Mouse (Mus musculus) skeletal muscle tissue, adult 2 months (tissue): ENCODE data around the gene Hnrnpm.
"Not testable (repeated sequence)": the region's sequence is repeated elsewhere in the genome, so short reads cannot be mapped to it uniquely, and the experiment has no call there.

Source experiments
- DNase-seq: peaks from one replicate; pipeline ENCODE4 v3.0.0-alpha.2; 2012; ENCODE audit warnings: low read depth, low spot score

Gene Hnrnpm

DNA sequence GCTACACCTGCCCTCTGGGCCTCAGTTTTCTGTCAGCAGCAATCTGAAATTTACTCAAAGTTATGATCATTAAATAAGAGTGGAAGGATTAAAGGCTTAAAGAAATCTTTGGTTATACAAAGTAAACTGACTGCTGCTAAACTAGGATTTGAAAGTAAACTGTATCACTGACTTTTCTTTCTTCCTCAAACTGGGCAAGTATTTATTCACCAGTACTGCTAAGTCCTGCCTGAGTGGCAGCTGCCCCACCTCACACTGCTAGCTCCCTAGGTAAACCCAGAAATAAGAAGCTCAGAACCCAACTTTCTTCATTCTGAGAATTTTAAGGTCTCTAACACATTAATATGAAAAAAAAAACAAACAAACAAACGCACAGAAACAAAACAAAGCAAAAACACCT, 12.8 kb downstream of the Hnrnpm start:
- DNase-seq: no peak

GRCm38 (mm10) chr17:33669681-33670080, 17.0 kb downstream of the Hnrnpm start:
- no peak for DNase-seq

GRCm38 (mm10) chr17:33666813-33667212, 19.8 kb downstream of the Hnrnpm start:
- DNase-seq: no peak

- DNase-seq: no peak
Measured at GRCm38 (mm10) chr17:33649781-33650475, 36.7 kb downstream of the Hnrnpm start.

- DNase-seq: no peak
Measured at GRCm38 (mm10) chr17:33645073-33645472, 41.6 kb downstream of the Hnrnpm start.

GRCm38 (mm10) chr17:33644068-33644467, 42.6 kb downstream of the Hnrnpm start:
- DNase-seq: no peak

GRCm38 (mm10) chr17:33639743-33640142, 46.9 kb downstream of the Hnrnpm start:
- no peak for DNase-seq

- DNase-seq: no peak
Measured at GRCm38 (mm10) chr17:33637516-33638276, 49.0 kb downstream of the Hnrnpm start, which contains the start of gene Pram1. Pram1 (plus strand) TSS chr17:33638056.

DNA sequence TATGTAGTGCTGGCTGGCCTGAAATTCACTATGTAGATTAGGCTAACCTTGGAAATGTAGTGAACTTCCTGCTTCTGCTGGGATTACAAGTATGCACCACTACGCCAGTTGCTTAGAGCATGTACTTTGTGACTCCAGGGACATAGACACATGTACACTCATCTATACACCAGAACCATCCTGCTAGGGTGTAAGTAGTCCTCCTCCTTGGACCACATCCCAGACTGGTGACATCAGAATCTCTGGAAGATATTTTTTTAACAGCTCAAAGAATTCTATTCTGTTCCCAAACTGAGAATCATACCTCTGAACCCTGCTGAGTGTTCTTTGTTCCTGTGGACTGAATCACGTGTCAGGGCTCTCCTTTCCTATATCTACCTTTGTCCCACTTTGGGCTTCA, 49.6 kb downstream of the Hnrnpm start:
- no peak for DNase-seq

DNA sequence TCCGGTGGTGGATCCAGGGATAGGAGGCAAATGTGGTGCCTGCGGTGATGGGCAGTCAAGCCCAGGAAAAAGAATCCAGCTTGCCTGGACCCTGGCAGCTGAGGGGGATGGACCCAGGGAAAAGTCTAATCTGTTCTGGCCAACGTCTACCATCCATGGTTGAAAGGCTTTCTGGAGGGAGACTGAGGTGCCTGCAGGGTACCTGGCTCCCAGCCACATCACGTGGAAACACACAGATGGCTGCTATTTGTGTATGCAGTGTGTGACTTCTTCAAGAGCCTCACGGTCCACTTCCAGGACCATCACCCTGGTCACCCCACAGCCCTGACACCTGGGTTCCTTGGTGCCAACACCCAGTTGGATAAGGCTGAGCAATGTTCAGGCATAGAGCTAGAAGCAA, 54.9 kb downstream of the Hnrnpm start:
- DNase-seq: no peak

- no peak for DNase-seq
Measured at GRCm38 (mm10) chr17:33631236-33631635, 55.4 kb downstream of the Hnrnpm start.

DNA sequence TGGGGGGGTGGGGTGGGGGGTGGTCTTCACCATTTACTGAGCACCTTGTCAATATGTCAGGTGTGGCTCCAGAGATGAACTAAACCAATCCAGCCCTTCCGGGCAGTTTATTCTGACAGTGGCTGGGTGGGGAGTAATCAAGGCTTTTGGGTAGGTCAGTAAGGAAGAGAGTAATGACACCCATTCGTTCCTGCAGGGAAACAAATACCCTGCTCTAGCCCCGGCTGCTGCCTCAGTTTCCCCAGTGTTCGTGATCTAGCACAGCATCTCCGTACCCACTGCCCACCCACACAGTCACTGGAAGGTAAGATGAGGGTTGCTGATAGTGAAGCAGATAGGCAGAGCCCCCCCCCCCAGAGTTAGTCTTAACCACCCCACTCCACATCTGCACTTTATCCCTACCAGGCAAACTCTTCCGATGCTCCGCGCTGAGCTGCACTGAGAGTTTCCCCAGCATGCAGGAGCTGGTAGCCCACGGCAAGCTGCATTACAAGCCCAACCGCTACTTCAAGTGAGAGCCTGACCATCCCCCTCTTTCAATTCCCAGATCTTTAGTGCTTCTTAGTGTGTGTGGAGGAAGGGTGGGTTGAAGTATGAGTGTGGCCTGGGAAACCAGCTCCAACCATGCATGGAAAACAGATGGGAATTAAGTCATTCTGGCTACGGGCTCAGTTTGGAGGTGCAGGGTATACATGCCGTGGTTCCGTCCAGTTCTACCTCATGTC, 56.3 kb downstream of the Hnrnpm start:
- DNase-seq: no peak

DNA sequence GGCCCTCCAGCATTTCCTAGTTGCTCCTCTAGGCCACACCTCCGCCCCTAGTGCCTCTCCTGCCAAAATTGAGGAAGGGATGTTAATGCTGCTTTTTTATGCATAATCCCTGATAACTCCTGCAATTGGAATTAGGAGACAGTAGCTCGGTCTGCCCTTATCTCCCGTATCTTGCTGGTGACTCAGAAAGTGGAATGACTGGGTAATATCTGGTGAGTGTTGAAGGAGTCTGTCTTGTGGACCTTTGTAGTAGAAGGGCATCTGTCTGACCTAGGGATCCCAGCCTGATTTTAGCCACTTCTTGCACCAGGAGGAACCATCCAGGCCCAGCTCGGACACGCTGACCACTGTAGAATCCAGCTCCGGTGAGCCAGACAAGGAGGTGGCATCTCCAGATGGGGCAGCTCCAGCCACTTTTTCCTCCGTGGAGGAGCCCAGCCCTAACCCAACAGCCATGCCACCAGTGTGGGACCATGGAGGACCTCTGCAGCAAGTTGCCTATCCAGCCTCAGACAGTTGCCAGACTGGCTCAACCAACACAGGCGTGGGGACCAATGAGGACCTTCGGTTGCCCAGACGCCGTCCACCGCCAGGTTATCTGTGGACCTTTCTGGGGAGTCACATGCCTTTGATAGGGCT, 57.1 kb downstream of the Hnrnpm start:
- DNase-seq: no peak

DNA sequence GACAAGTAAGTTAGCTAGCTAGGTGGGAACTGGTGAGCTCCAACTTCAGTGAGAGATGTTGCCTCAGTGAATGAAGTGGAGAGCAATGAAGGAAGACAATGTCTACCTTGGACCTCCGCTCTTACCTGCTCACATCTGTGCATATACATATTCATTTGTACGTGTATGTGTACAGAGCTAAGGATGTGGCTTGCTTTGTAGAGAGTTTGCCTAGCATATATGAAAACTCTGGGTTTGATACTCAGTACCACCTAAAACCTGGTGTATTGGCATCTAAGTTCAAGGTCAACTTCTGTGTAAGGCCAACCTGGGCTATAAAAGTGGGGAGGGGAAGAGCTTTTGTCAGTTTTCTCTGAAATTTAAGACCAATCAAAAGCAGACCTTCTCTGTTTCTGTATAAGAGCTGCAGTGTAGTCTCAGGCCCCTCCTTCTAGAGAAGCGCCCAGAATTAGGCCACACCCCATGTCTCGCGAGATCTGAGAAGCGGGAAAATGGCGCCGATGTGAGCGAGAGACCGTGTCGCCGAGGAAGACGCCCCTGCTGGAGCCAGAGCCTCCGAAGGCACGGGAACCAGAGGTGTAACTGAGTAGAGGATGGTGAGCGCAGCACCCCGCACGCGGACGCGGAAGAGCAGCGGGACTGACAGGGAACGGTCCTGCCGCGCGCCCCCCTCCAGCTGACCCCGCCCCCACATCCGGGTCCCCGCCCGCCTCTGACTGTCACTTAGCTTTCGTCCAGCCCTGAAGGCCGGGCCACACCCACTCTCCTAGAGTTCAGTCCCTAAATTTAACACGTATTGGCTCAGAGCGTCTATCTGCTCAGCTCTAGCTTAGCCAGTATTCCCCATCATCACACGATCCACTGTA, 57.8 kb downstream of the Hnrnpm start, which contains the start of gene Zfp414:
TSS of gene Zfp414 (plus strand) at position 470 of the 866 bp plus-strand sequence.
- DNase-seq: peak; percentile 92

GRCm38 (mm10) chr17:33627281-33627680, 59.4 kb downstream of the Hnrnpm start:
- no peak for DNase-seq

- DNase-seq: not testable (repeated sequence)
Measured at GRCm38 (mm10) chr17:33613726-33614125, 72.9 kb downstream of the Hnrnpm start.

- no peak for DNase-seq
Measured at GRCm38 (mm10) chr17:33610548-33610947, 76.1 kb downstream of the Hnrnpm start.

- DNase-seq: no peak
Measured at GRCm38 (mm10) chr17:33607273-33607672, 79.4 kb downstream of the Hnrnpm start.

DNA sequence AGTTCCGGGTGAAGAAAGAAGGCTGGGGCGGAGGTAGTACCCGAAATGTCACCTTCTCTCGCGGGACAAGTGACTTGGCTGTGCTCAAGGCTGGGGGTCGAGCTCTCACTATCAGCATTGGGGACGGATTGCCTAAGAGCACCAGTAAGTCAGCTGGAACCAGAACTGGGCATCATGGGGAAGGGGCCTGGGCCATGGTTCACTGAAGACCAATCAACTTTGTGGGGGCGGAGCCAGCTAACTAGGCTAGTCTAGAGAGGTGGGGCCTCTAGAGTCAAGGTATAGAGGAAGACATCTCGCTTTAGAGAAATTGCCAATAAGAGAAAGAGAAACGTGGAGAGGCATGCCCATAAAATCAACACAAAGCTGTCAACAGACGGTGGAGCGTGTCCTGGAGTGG, 84.7 kb downstream of the Hnrnpm start:
- no peak for DNase-seq

GRCm38 (mm10) chr17:33600831-33601230, 85.8 kb downstream of the Hnrnpm start:
- DNase-seq: no peak
